Mouse (Mus musculus) kidney, adult 18-20 months (tissue): ENCODE results near the gene Nr2c2ap.

Source experiments
- DNase-seq: peaks from one replicate; pipeline ENCODE4 v3.0.0; 2021

Nr2c2ap gene

DNA sequence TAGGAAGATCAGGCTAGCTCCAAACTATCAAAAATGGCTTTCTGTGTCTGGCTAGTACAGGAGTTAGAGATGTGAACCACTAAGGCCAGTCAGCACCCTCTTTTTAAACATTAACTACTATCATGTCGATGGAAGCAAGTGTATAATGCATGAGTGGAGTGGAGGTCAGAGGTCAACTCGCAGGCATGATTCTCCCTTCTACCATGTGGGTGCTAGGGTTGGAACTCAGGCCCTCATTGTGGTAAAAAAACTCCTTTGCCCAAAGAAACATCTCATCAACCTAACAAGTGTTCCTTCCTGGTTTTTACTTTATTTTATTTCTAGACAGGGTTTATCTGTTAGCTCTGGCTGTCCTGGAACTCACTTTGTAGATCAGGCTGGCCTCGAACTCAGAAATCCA is 39.6 kb downstream of the Nr2c2ap start:
- peak; percentile 57 for DNase-seq

DNA sequence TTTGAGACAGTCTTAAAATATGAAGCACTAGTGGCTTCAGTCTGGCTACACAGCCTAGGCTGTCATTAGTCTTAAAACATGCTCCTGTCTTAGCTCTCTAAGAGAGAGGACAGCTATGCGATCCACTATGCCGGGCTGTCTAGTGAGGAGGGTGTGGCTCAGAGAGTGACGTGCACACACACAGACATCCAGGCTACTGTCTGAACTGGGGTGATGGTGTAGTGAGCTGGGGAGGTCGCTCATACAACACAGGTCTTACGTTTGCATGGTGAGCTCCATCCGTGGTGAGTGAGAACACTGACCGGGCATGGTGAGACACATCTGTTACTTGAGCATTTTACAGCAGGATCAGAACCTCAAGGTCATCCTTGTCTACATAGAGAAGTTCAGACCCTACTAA is 40.1 kb downstream of the Nr2c2ap start:
- DNase-seq: no peak

DNA sequence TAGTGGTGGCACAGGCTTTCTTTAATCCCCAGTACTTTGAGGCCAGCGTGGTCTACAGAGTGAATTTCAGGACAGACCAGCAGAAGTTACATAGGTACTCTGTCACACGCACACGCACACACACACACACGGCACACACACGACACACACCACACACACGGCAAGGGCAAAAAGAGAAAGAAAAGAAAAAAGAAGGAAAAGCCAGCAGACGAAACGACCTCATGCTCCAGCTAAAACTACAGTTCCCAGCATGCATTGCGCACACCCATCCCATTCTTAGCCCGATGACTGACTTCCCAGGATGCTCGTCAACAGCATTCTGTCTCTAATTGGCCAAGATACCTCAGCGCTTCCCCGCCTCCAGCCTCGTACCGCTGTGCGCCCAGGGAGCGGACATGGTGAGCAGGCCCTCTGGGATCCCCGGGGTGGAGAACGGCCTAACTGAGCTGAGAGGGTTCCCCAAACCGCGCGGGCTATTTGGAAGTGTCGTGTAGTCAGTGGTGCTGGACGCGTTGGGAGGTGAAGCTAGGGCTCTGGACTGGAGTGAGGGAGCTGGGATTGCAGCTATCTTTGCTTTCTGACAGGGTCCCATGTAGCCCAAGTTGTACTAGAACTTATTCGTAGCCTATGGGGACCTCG is 41.0 kb downstream of the Nr2c2ap start, which contains the start of gene Tmem161a:
TSS of gene Tmem161a (plus strand) at position 314 of the 639 bp plus-strand sequence.
- peak; percentile 91 for DNase-seq

DNA sequence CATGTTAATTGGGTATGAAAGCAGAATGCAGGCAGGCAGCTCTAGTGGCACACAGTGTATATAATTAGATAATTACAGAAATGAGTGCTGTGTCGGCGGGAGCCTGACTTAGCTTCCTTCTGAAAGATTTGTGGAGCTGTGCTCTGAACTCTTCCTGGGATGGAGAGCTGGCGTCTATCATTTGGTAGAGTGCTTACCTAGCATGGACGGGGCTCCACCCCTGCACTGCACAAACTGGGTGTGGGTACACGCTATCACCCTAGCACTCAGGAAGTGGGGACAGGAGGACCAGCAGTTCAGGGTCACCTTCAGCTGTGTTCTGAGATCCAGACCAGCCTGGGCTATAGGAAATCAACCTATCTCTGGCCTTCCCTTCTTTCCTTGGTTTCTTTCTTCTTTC is 42.2 kb downstream of the Nr2c2ap start:
- no peak for DNase-seq

DNA sequence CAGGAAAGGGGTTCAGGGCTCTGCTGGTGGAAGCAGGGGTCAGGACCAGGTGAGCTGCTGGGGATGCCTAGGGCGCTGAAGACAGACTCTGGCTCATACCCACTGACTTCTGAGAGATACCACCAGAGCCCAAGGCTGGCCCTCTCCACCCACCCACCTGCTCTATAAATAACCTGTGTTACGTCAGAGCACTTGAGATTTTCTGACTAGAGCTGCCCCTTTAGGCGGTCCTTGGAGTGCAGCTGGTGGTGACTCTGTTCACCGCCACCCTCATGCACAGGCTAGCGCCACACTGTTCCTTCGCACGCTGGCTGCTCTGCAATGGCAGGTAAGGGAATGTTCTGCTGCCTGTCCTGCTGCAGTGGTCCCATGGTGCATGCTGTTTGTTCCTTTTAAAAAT is 42.9 kb downstream of the Nr2c2ap start:
- no peak for DNase-seq

DNA sequence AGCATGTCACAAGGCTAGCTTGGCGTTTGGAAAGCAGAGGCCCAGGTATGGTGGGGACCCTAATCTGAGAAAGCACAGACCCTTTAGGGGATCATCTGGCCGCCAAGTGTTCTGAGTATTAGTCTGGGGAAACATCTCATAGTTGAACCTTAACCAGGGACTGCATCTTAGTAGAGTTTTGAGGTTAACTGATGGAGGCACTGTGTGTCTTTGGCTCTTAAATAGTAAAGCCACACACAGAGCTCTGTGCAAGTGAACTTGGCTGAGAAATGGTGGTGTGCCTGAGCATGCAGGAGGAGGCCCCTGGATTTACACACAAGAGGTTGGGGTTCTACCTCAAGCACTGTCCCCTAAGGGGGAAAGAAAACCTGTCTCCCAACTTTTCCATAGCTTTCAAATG is 47.1 kb downstream of the Nr2c2ap start:
- no peak for DNase-seq

DNA sequence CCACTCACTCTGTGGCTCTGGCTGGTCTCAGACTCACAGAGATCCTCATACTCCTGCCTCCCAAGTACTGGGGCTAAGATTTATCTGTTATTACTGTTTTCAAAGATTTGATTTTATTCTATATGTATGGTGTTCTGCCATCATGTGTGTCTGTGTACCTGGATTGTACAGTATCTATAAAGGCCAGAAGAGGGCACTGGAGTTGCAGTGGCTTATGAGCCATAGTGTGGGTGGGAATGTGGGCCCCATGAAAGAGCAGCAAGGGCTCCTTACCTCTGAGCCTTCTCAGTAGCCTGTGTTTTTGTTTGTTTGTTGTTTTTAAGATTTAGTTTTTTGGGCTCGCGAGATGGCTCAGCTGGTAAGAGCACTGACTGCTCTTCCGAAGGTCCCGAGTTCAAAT is 47.9 kb downstream of the Nr2c2ap start:
- no peak for DNase-seq

DNA sequence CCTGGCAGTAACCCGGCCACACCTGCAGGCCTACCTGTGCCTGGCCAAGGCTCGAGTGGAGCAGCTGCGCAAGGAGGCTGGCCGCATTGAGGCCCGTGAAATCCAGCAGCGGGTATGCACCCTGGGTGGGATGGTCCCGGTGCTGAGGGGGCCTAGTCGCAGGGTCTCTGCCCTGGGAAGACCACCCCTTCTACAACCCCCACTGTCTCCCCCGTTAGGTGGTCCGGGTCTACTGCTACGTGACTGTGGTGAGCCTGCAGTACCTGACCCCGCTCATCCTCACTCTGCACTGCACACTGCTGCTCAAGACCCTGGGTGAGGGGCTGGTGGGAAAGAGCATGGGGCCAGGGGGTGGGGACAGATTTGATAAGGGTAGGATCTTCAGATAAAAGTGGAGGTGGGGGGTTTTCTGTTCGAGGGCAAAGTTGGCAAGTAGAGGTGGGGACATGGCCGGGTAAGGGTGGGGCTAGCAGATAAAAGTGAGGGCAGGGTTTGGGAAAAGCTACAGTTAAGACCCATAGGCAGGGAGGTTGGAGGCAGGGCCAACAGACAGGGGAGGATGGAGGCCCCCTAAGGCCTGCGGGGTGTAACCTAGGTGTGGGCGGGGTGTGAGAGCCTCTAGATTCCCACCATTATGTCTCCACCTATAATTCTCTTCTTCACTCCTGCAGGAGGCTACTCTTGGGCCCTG is 50.2 kb downstream of the Nr2c2ap start:
- no peak for DNase-seq

DNA sequence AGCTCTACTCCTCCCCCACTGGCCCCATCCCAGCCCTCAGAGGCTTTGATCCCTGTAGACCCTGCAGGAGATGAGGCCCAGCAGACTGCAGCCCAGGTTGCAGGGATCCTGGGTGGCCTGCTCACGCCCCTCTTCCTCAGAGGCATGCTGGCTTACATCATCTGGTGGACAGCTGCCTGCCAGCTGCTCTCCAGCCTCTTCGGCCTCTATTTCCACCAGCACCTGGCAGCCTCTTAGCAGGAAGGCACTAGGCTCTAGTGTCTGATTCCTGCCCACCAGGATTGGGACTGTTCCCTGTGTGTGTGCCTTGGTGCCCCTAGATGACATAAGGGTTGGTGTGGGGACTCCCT is 50.7 kb downstream of the Nr2c2ap start:
- DNase-seq: no peak

DNA sequence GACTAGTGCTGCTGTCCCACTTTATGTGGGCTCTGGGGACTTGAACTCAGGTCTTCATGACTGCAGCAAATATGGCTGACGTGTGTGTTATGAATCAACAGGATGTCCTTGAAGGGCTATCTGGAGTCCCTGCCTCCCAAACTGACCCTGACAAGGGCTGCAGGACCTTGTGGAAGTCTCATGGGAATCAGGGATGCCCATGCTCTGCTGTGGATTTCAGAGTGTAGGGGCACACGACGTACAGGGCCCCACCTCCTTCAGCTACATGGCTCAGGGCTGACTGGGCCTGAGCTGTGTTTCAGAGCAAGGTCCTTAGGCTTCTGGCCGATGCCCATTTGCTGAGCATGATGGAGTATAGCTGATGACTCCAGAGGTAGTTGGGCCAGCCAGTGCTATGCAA is 52.1 kb downstream of the Nr2c2ap start:
- no peak for DNase-seq
